Mouse (Mus musculus) heart, embryonic 14.5 days (tissue): ENCODE measurements around the gene Mpg. TPM values are rescaled to one million over a fixed set of nuclear protein-coding genes. Genes with fewer than 3 reads are reported as not detected.

Source experiments
- ATAC-seq: fragments of 200-750 bp; cut with Nextera tagmentation; 2 replicates; pipeline ENCODE4 v1.8.0; 2017; ENCODE audit warnings: low read depth, moderate TSS enrichment; ENCODE audit not compliant: insufficient number of reproducible peaks, insufficient read depth, low FRiP score
- H3K27ac ChIP-seq, 2 experiments: fragments of 200-500 bp in 1 of 2; fragments of 300-500 bp in 1 of 2; sonication (generic) in 1 of 2; replicated peaks in 1 of 2; 2 replicates each; pipeline ENCODE4 v1.5.1; 2012 to 2014; ENCODE audit warnings: low read depth in 2 of 2, low read length in 2 of 2, control low read depth in 1 of 2, mild to moderate bottlenecking in 1 of 2, mixed read lengths in 1 of 2; ENCODE audit not compliant: control insufficient read depth in 1 of 2, insufficient read depth in 1 of 2
- H3K27me3 ChIP-seq: fragments of 300-500 bp; sonication (generic); 2 replicates; pipeline ENCODE4 v1.6.1; 2014; ENCODE audit warnings: mild to moderate bottlenecking, low read length, control low read depth; ENCODE audit not compliant: control insufficient read depth, insufficient read depth
- H3K36me3 ChIP-seq: fragments of 300-500 bp; sonication (generic); 2 replicates; pipeline ENCODE4 v1.6.1; 2014; ENCODE audit warnings: mild to moderate bottlenecking, control low read depth, low read length, mixed read lengths; ENCODE audit not compliant: control insufficient read depth, insufficient read depth
- H3K4me1 ChIP-seq, 2 experiments: fragments of 200-500 bp in 1 of 2; fragments of 300-500 bp in 1 of 2; sonication (generic) in 1 of 2; 2 replicates each; pipeline ENCODE4 v1.6.1; 2012 to 2014; ENCODE audit warnings: low read length in 2 of 2, control low read depth in 1 of 2, mixed read lengths in 1 of 2; ENCODE audit not compliant: control insufficient read depth in 2 of 2, insufficient read depth in 2 of 2
- H3K4me2 ChIP-seq: fragments of 300-500 bp; sonication (generic); 2 replicates; pipeline ENCODE4 v1.6.1; 2014; ENCODE audit warnings: mild to moderate bottlenecking, low read length
- H3K4me3 ChIP-seq, 2 experiments: fragments of 200-500 bp in 1 of 2; fragments of 300-500 bp in 1 of 2; sonication (generic) in 1 of 2; 2 replicates each; pipeline ENCODE4 v1.5.1; 2012 to 2014; ENCODE audit warnings: low read length in 2 of 2, mild to moderate bottlenecking in 2 of 2, control low read depth in 1 of 2, low read depth in 1 of 2, moderate library complexity in 1 of 2; ENCODE audit not compliant: control insufficient read depth in 1 of 2, insufficient read depth in 1 of 2
- H3K9ac ChIP-seq: fragments of 300-500 bp; sonication (generic); 2 replicates; pipeline ENCODE4 v1.6.1; 2014; ENCODE audit warnings: mild to moderate bottlenecking, low read length
- H3K9me3 ChIP-seq: fragments of 300-500 bp; sonication (generic); 2 replicates; pipeline ENCODE4 v1.6.1; 2016; ENCODE audit warnings: low read length, control low read depth; ENCODE audit not compliant: control insufficient read depth
- WGBS: fragments of 180-500 bp; shearing (Covaris S2); extraction: QIAGEN DNeasy Blood & Tissue Kit; methylation state at CpG from one replicate; pipeline ENCODE4 v1.1.7; 2014; 5-methylcytosine and 5-hydroxymethylcytosine counted together
- polyA plus RNA-seq: library from polyadenylated mRNA; unstranded; fragments of >200 nt; fragmentation: Nextera tagmentation; extraction: Ambion mirVana; gene quantifications from 2 replicates; pipeline ENCODE4 v1.2.1, GENCODE M21; 2014

The Mpg gene
- polyA plus RNA-seq, 1 experiment from 2014 or later: 20.6 TPM

DNA sequence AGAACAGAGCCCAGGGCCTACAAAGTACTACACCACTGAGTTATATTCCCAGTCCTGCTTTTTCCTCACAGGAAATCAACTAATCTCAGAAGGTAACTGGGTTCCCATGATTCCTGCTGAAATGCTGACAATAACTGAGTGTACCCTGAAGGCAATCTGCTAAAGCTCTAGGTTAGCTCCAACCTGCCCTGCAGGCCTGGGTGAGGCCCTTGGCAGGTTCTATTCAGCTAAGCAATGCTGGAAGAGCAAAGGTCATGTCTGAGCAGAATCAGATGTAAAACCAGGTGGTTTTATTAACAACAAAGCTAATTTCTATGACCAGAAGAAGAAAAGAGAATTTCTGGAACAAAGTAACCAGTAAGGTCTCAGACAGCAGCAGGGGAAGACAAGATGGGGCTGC, 15.1 kb downstream of the Mpg start:
- H3K27me3 ChIP-seq: no peaks in the 10 kb centered on the region
- no peak overlapping the region for H3K9ac ChIP-seq
- H3K27ac ChIP-seq: no peak overlapping the region
- H3K9me3 ChIP-seq: no peaks in the 10 kb centered on the region
- no peak for ATAC-seq
- no peak overlapping the region for H3K4me2 ChIP-seq
- peaks cover 6 to 14% of the 10 kb centered on the region in 2 experiments for H3K4me1 ChIP-seq
- no peak overlapping the region for H3K4me3 ChIP-seq
- peaks cover 71% of the 10 kb centered on the region for H3K36me3 ChIP-seq

DNA sequence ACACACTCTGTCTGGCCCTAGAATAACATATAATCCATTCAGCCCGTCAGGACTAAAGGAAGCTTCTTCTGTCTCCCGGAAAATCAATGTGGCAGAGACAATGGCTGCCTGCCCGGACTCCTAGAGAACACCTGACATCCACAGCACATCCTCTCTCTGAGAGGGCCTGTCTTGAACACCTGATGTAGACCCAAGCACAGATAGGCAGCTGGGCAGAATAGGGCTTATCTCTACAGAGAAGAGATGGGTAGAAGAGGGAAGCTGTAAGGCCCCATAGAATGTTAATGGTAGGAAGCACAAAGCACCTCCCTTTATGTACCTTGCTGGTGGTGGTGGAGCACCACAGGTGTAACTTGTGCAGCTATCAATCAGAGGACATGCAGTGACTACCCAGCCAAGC, 15.9 kb downstream of the Mpg start:
- peaks cover 75% of the 10 kb centered on the region for H3K36me3 ChIP-seq
- WGBS: 86% methylated on average over 3 of the region's 3 CpGs

DNA sequence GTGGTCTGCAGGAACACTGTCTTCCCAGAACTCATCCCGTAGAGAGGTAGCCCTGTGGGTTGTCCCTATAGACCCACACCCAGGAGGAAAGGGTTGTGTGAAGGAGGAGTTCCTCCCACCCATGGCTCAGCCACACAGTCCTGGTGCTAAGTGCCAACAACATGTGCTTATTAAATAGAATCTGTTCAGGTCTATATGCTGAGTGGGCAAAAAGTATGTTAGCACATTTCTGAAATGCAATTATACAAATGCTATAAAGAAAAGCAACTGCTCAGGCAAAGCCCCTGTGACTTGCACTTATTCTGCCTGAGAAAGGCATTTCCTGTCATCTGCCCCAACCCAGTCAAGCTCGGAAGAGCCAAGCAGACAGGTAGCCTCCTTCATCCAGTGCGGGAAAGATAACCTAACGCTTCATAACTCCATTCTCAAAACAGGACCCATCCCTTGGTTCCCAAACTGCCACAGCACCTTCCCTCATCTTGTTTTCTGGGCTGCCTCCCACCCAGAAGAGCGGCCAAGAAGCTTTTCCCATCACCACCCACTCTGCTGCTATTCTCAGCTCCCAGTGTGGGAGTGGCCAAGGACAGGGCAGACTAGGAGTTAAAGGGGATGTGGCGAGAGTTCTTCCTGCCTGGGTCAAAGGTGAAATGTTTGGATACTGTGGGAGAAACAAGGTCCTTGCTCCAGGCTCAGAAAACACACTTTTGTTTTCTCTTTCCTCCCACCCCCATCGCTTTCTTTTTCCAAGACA, 17.1 kb downstream of the Mpg start:
- H3K27ac ChIP-seq: peak overlapping the region in 1 of 2 experiments; percentile 14; a peak in 1 of 4 replicates
- peaks cover 6 to 11% of the 10 kb centered on the region in 2 experiments; a peak in 3 of 4 replicates for H3K4me1 ChIP-seq
- no peak overlapping the region for H3K4me3 ChIP-seq
- no peak for ATAC-seq
- H3K36me3 ChIP-seq: peaks cover 73% of the 10 kb centered on the region
- WGBS: 54% methylated on average over 7 of the region's 7 CpGs
- H3K27me3 ChIP-seq: no peaks in the 10 kb centered on the region
- no peak overlapping the region for H3K4me2 ChIP-seq
- H3K9me3 ChIP-seq: no peaks in the 10 kb centered on the region
- no peak overlapping the region for H3K9ac ChIP-seq

More for the DNA sequence above, 15.9 kb downstream of the Mpg start:
- Histone ChIP-seq H3K27me3 (no peaks in the 10 kb centered on the region), H3K4me2 (no peak overlapping the region), H3K9me3 (no peaks in the 10 kb centered on the region), H3K9ac (no peak overlapping the region), H3K4me3 (no peak overlapping the region), H3K27ac (no peak overlapping the region), H3K4me1 (peaks cover 6 to 14% of the 10 kb centered on the region in 2 experiments; a peak in 3 of 4 replicates)
- no peak for ATAC-seq

DNA sequence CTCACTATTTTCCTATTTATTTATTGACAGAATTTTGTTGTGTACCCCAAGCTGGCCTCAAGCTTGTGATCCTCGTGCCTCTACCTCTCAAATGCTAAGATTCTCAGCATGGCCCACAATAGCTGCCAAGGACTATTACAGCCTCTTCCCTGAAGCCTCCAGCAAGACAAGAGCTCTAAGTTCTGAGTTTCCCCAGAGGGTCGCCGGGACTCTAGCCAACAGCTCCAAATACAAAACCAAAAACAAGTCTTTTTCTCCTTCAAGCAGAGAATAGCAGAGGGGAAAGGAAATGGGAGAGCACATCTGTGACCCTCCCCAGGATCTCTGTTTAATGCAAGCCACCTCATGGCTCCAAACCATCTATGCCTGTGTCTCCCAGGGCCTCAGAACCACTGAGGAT, 17.8 kb downstream of the Mpg start:
- H3K9me3 ChIP-seq: no peaks in the 10 kb centered on the region
- no peak overlapping the region; a peak in 1 of 4 replicates for H3K27ac ChIP-seq
- no peaks in the 10 kb centered on the region for H3K27me3 ChIP-seq
- H3K36me3 ChIP-seq: peaks cover 73% of the 10 kb centered on the region
- no peak overlapping the region for H3K4me2 ChIP-seq
- 74% methylated on average over 3 of the region's 3 CpGs for WGBS
- ATAC-seq: no peak
- no peak overlapping the region for H3K4me3 ChIP-seq
- H3K9ac ChIP-seq: no peak overlapping the region
- peaks cover 6 to 11% of the 10 kb centered on the region in 2 experiments; a peak in 3 of 4 replicates for H3K4me1 ChIP-seq

DNA sequence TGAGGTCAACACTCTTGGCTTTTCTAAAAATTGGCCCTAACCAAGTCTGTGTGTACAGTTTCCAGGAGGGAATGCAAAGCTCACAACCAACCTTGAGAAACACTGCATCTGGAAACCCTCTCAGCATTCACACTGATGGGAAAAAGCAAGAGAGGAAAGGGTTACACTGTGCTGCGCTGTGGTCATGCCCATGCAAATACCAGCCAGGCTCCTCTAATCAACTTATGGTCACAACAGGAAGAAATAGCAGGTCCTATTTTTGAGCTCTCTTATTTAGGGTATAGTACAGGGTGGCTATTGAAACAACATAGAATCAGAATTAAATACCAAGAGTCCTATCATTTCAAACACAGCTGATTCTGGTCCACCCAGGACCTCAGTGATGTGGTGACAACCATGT, 18.3 kb downstream of the Mpg start:
- Histone ChIP-seq H3K27me3 (no peaks in the 10 kb centered on the region), H3K9ac (no peak overlapping the region), H3K4me2 (no peak overlapping the region), H3K36me3 (peaks cover 73% of the 10 kb centered on the region), H3K4me1 (peaks cover 6 to 11% of the 10 kb centered on the region in 2 experiments; a peak in 3 of 4 replicates), H3K9me3 (no peaks in the 10 kb centered on the region), H3K4me3 (no peak overlapping the region), H3K27ac (no peak overlapping the region)
- no peak for ATAC-seq
- 76% methylated on average over 1 of the region's 1 CpGs for WGBS

DNA sequence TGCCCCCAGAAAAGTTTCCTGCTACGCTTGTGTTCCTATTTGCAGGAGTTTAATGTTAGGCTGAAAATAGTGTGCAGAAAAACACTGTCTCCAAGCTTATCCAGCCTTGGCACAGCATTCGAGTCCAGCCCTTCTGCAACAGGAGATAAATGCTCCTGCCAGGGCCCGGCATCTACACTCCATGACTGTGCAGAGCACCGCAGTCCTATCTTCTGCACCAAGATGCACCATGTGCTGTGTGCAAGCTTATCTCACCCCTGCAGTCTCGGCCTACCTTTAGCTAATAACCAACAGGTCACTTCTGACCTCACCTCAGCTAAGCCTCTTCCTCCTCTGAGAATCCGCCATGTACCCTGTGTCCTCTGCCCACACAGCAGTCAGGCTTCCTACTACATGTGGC, 19.3 kb downstream of the Mpg start:
- Histone ChIP-seq H3K9ac (no peak overlapping the region), H3K9me3 (no peaks in the 10 kb centered on the region), H3K4me2 (no peak overlapping the region), H3K4me1 (peaks cover 6 to 11% of the 10 kb centered on the region in 2 experiments; a peak in 3 of 4 replicates), H3K36me3 (peaks cover 73% of the 10 kb centered on the region), H3K27me3 (no peaks in the 10 kb centered on the region), H3K4me3 (no peak overlapping the region), H3K27ac (no peak overlapping the region)
- whole genome bisulfite sequencing: 82% methylated on average over 6 of the region's 6 CpGs
- ATAC-seq: no peak

DNA sequence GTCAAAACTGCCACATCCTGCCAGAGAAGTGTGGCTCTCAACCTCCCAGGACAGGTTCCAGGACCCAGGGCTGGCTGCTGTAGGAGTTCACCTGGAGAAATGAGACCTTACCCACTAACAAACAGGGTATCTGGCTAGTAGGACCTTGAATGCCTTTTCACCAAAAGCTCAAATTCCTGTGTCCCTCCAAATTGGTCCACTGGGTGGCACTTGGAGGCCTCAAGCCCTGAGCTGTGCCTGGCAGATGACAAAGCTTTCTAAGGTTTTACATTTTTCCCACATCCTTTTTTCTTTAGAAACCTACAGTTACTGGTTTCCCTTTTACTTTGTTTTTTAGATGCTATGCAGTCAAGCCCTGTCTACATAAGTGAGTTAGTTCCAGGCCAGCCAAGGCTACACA, 20.8 kb downstream of the Mpg start:
- no peaks in the 10 kb centered on the region for H3K27me3 ChIP-seq
- no peak overlapping the region for H3K9ac ChIP-seq
- no peak for ATAC-seq
- H3K4me3 ChIP-seq: no peak overlapping the region
- H3K4me1 ChIP-seq: peaks cover 6 to 11% of the 10 kb centered on the region in 2 experiments; a peak in 3 of 4 replicates
- H3K36me3 ChIP-seq: peaks cover 75% of the 10 kb centered on the region
- no peaks in the 10 kb centered on the region for H3K9me3 ChIP-seq
- no peak overlapping the region for H3K4me2 ChIP-seq
- no peak overlapping the region for H3K27ac ChIP-seq

DNA sequence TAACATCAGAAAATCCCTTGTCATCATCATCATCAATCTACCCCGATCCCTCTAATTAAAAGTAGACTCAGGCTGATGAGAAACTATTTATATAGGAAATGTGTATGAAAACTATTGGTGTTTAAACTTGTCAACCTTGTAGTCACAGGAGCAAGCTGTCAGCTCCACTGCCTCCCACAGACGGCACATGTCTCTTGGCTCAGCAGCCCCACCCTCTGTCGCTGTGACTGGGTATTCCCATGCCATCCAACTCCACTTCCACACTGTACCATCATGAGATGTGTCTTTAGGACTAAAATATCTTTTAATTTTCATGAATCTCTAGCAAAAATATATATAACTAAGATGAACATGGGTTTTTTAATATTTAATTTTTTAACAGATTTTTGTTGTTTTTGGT, 22.0 kb downstream of the Mpg start:
- WGBS: 76% methylated on average over 3 of the region's 3 CpGs
- no peak for ATAC-seq

More for the DNA sequence above, 22.0 kb downstream of the Mpg start:
- no peak overlapping the region for H3K4me2 ChIP-seq
- H3K27me3 ChIP-seq: no peaks in the 10 kb centered on the region
- no peak overlapping the region for H3K9ac ChIP-seq
- H3K36me3 ChIP-seq: peaks cover 82% of the 10 kb centered on the region
- no peak overlapping the region for H3K4me3 ChIP-seq
- H3K27ac ChIP-seq: no peak overlapping the region
- no peaks in the 10 kb centered on the region for H3K9me3 ChIP-seq
- peaks cover 5 to 8% of the 10 kb centered on the region in 2 experiments; a peak in 3 of 4 replicates for H3K4me1 ChIP-seq
